In the genomic region with DNA sequence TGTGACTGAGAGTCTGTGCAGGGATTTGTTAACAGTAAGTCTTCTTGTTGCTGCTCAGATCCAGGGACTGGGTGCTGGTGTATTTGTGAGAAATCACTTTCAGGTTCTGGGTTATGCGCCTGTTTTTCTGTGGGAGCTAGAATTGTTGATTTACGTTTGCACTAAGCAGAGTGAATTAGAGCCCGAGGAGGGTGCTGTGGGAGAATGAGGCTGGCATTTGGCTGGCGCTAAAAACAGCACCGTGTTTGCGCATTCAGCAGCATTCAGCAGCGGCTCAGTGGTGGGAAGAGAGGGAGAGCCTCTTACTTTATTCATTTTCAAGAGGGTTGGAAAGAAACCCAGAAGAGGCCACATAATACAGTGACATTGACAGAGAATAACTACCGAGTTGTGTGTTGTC, we compare ENCODE assay signal across 8 mouse cellular contexts. TPM values are rescaled to one million over a fixed set of nuclear protein-coding genes. Genes with fewer than 3 reads are reported as not detected.
DNase-seq lines count a peak whose midpoint lies in the region; ATAC-seq lines count a peak whose summit lies in the region.

No protein-coding gene starts in this region.

- peak overlapping the region; percentile 36 for H3K4me2 ChIP-seq in heart, embryonic 11.5 days
- peak overlapping the region; percentile 18 for H3K4me2 ChIP-seq in embryonic facial prominence, embryonic 13.5 days
- peak overlapping the region; percentile 9; the same call in 1 of the 2 replicates for H3K4me2 ChIP-seq in neural tube, embryonic 14.5 days (ENCODE audit: low read depth, low read length)

- no peaks in the 10 kb centered on the region for H3K9me3 ChIP-seq in heart, embryonic 11.5 days (replicated peaks; ENCODE audit: control insufficient read depth, low read length)
- H3K9me3 ChIP-seq in embryonic facial prominence, embryonic 13.5 days: no peaks in the 10 kb centered on the region
- no peaks in the 10 kb centered on the region for H3K9me3 ChIP-seq in neural tube, embryonic 14.5 days (ENCODE audit: control insufficient read depth, low read length)

- peak overlapping the region; percentile 36; the same call in 1 of the 2 replicates for H3K9ac ChIP-seq in heart, embryonic 11.5 days (ENCODE audit: low read depth, low read length)
- no peak overlapping the region for H3K9ac ChIP-seq in embryonic facial prominence, embryonic 13.5 days
- no peak overlapping the region for H3K9ac ChIP-seq in neural tube, embryonic 14.5 days (replicated peaks; ENCODE audit: low read depth, low read length)

- no peak for ATAC-seq in heart, embryonic 11.5 days (replicated peaks; ENCODE audit: insufficient number of reproducible peaks, low FRiP score, low TSS enrichment)
- no peak for ATAC-seq in embryonic facial prominence, embryonic 13.5 days (ENCODE audit: insufficient number of reproducible peaks, insufficient read depth, low FRiP score, low TSS enrichment, low read depth)
- ATAC-seq in neural tube, embryonic 14.5 days (ENCODE audit: low read depth): no peak

- DNase-seq in heart, postnatal 36 days: no peak
- DNase-seq in layer of hippocampus, adult 8-10 months (ENCODE audit: low spot score in 2 of 2): peak; percentile 73 to 82
- no peak for DNase-seq in adrenal gland, adult 2 months
- no peak for DNase-seq in embryo, embryonic 9.5 days (ENCODE audit: extremely low spot score)
- no peak for DNase-seq in kidney, adult 18-20 months

- intact Hi-C loops in heart, postnatal 36 days (cut with DNase I): no loop called here

- H3K4me3 ChIP-seq in heart, embryonic 11.5 days (ENCODE audit: low read depth, low read length): no peak overlapping the region
- H3K4me3 ChIP-seq in embryonic facial prominence, embryonic 13.5 days: no peak overlapping the region
- no peak overlapping the region for H3K4me3 ChIP-seq in neural tube, embryonic 14.5 days (ENCODE audit: low read depth, low read length)

- peak overlapping the region; percentile 55; the same call in 1 of the 2 replicates for H3K27ac ChIP-seq in heart, embryonic 11.5 days (ENCODE audit: low read depth, low read length)
- peak overlapping the region; percentile 71 for H3K27ac ChIP-seq in embryonic facial prominence, embryonic 13.5 days
- H3K27ac ChIP-seq in neural tube, embryonic 14.5 days (ENCODE audit: low read depth, low read length): peak overlapping the region; percentile 77

- H3K36me3 ChIP-seq in heart, embryonic 11.5 days (ENCODE audit: control insufficient read depth, insufficient read depth, low read length): no peaks in the 10 kb centered on the region
- peaks cover 7% of the 10 kb centered on the region; the same call in 1 of the 2 replicates for H3K36me3 ChIP-seq in embryonic facial prominence, embryonic 13.5 days
- H3K36me3 ChIP-seq in neural tube, embryonic 14.5 days (ENCODE audit: control insufficient read depth, insufficient read depth, low read length): no peaks in the 10 kb centered on the region

- H3K27me3 ChIP-seq in heart, embryonic 11.5 days (ENCODE audit: control insufficient read depth, insufficient read depth, low read length): no peaks in the 10 kb centered on the region
- no peaks in the 10 kb centered on the region for H3K27me3 ChIP-seq in embryonic facial prominence, embryonic 13.5 days
- no peaks in the 10 kb centered on the region for H3K27me3 ChIP-seq in neural tube, embryonic 14.5 days (ENCODE audit: control insufficient read depth, insufficient read depth, low read length)

- peaks cover 82% of the 10 kb centered on the region for H3K4me1 ChIP-seq in heart, embryonic 11.5 days (ENCODE audit: control insufficient read depth, insufficient read depth, low read length)
- peaks cover 91% of the 10 kb centered on the region for H3K4me1 ChIP-seq in embryonic facial prominence, embryonic 13.5 days
- H3K4me1 ChIP-seq in neural tube, embryonic 14.5 days (ENCODE audit: control insufficient read depth, insufficient read depth, low read length): peaks cover 84% of the 10 kb centered on the region

- 32% methylated on average over 8 of the region's 8 CpGs for WGBS in heart, embryonic 11.5 days (ENCODE audit: insufficient replicate concordance)
- 30% methylated on average over 8 of the region's 8 CpGs for WGBS in embryonic facial prominence, embryonic 13.5 days
- WGBS in neural tube, embryonic 14.5 days: 9% methylated on average over 8 of the region's 8 CpGs

RNA-seq across cellular contexts. Expression of a gene that starts 42.2 kb away (rescaled TPM):
- 19.4 and 23.7 TPM in 2 replicates for polyA plus RNA-seq in heart, embryonic 11.5 days (2014; fragmentation: Nextera tagmentation; extraction: Ambion mirVana)
- 100 to 1,000 TPM; 158 to 163 TPM for total RNA-seq in heart, postnatal 36 days (2021)
- polyA plus RNA-seq in embryonic facial prominence, embryonic 13.5 days (2015; fragmentation: Nextera tagmentation; extraction: Ambion mirVana): 42.8 and 56.6 TPM in 2 replicates
- 100 to 1,000 TPM; 127 to 159 (median 152) TPM for total RNA-seq in layer of hippocampus, adult 8-10 months (2022)
- 47.9 and 56.6 TPM in 2 replicates for polyA plus RNA-seq in neural tube, embryonic 14.5 days (2014; fragmentation: Nextera tagmentation; extraction: Ambion mirVana)
- 100 to 1,000 TPM in 1 of 2 experiments, 10 to 100 TPM in 1; 97.5 to 127 TPM for total RNA-seq in adrenal gland, adult 2 months (2021)
- polyA plus RNA-seq in adrenal gland, adult 2 months (2012; rRNA removed): 44.9 and 46.6 TPM in 2 replicates

Comparison
In these comparisons a context has a peak if more than half of its experiments do, and no peak if none do; other contexts are left out.
1. DNase-seq: peak in layer of hippocampus, adult 8-10 months (2 of 2); none in heart, postnatal 36 days (0 of 2), adrenal gland, adult 2 months (single experiment), embryo, embryonic 9.5 days (single experiment) and kidney, adult 18-20 months (single experiment).
2. Peak in every context shown above with its lines, with median percentiles within 50 percentile points of each other: H3K27ac ChIP-seq and H3K4me2 ChIP-seq.